Mouse (Mus musculus): ENCODE measurements around the gene B4galt4.
A peak's percentile ranks its signal among the peaks of the same experiment; 100 is the strongest.

Gene B4galt4

GRCm38 (mm10) chr16:38729139-38729538 is 12.9 kb upstream of the B4galt4 start:
- peak; percentile 16 for DNase-seq

- peak; percentile 77 for DNase-seq
These were observed 12.3 kb upstream of the B4galt4 start for GRCm38 (mm10) chr16:38729610-38730288.

- DNase-seq: peak; percentile 65
These were observed 11.1 kb upstream of the B4galt4 start for GRCm38 (mm10) chr16:38730921-38731320.

GRCm38 (mm10) chr16:38741204-38741903 is 710 bp upstream of the B4galt4 start:
- no peak for DNase-seq

- DNase-seq: peak; percentile 43
These were observed 631 bp downstream of the B4galt4 start for GRCm38 (mm10) chr16:38742659-38743131.

GRCm38 (mm10) chr16:38743941-38744673 is 2.0 kb downstream of the B4galt4 start:
- peak; percentile 64 for DNase-seq

- DNase-seq: no peak
These were observed 8.7 kb downstream of the B4galt4 start for GRCm38 (mm10) chr16:38750803-38751202.

GRCm38 (mm10) chr16:38753631-38754030 is 11.6 kb downstream of the B4galt4 start:
- no peak for DNase-seq

- DNase-seq: no peak
These were observed 13.6 kb downstream of the B4galt4 start for GRCm38 (mm10) chr16:38755452-38756176.

- peak; percentile 89 for DNase-seq
These were observed 14.1 kb downstream of the B4galt4 start for GRCm38 (mm10) chr16:38756177-38756503.

GRCm38 (mm10) chr16:38756572-38756971 is 14.5 kb downstream of the B4galt4 start:
- DNase-seq: no peak

GRCm38 (mm10) chr16:38757626-38758025 is 15.6 kb downstream of the B4galt4 start:
- no peak for DNase-seq

GRCm38 (mm10) chr16:38758104-38758861 is 16.2 kb downstream of the B4galt4 start:
- peak; percentile 79 for DNase-seq

- no peak for DNase-seq
These were observed 18.2 kb downstream of the B4galt4 start for GRCm38 (mm10) chr16:38760239-38760638.

- no peak for DNase-seq
These were observed 18.8 kb downstream of the B4galt4 start for GRCm38 (mm10) chr16:38760834-38761375.

- peak; percentile 57 for DNase-seq
These were observed 19.9 kb downstream of the B4galt4 start for GRCm38 (mm10) chr16:38761972-38762371.

- DNase-seq: peak; percentile 56
These were observed 20.3 kb downstream of the B4galt4 start for GRCm38 (mm10) chr16:38762401-38762800.

- DNase-seq: no peak
These were observed 21.4 kb downstream of the B4galt4 start for GRCm38 (mm10) chr16:38763508-38763907.

- no peak for DNase-seq
These were observed 24.6 kb downstream of the B4galt4 start for GRCm38 (mm10) chr16:38766671-38767070.

GRCm38 (mm10) chr16:38767761-38768160 is 25.7 kb downstream of the B4galt4 start:
- no peak for DNase-seq

- DNase-seq: no peak
These were observed 26.3 kb downstream of the B4galt4 start for GRCm38 (mm10) chr16:38768386-38768785.

GRCm38 (mm10) chr16:38769529-38769928 is 27.5 kb downstream of the B4galt4 start:
- DNase-seq: no peak

Data from lung, postnatal 10 days (tissue).